Mouse (Mus musculus) G1E (cell line): ENCODE measurements at regions not wholly inside any gene's neighbourhood (a gene's known extent, or its start where the extent isn't known, plus 50 kb on each side); places are given as distances from the start of the nearest gene placed in this dataset.

Source experiments
- CTCF ChIP-seq: IDR thresholded peaks from 2 replicates; pipeline ENCODE4 v1.5.1; 2012; ENCODE audit warnings: low read depth, low read length, inconsistent platforms, mixed read lengths
- GATA1 ChIP-seq: IDR thresholded peaks from 2 replicates; pipeline ENCODE4 v1.6.1; 2012; ENCODE audit warnings: borderline replicate concordance, low read length, inconsistent platforms, mixed read lengths

DNA sequence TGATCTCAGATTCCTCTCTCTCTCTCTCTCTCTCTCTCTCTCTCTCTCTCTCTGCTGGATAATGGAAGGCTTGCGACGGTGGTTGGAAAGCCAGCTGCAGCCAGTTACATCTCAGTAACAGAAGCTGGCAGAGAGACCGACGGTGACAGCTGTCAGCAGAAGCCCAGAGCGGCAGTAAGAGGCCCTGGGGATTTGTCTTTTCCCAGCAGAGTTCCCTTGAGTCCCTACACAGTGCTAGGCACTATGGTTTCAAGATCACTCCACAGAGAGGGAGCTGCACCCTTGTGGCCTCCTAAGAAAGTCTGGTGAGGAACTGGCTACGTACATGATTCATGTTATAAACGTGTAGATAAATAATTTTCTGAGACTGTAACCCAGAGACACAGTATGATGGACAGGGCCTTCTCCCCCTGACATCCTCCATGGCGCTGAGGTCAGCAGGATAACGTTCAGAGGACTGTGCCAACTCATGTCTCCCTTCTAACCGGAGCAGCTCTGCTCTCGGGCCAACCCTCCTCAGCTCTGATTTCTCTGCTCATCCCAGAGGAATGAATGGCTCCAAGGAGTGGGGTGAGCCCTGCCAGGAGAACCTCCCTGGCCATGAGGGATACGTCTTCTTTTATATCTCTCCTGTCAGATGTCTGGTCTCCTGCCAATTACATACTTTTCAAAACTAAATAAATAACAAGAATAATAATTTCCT, 253.5 kb upstream of the Cadm1 start:
- TF ChIP-seq CTCF (no peak), GATA1 (no peak)
